Comparison of ENCODE assay signal across 9 mouse cellular contexts in the genomic region with DNA sequence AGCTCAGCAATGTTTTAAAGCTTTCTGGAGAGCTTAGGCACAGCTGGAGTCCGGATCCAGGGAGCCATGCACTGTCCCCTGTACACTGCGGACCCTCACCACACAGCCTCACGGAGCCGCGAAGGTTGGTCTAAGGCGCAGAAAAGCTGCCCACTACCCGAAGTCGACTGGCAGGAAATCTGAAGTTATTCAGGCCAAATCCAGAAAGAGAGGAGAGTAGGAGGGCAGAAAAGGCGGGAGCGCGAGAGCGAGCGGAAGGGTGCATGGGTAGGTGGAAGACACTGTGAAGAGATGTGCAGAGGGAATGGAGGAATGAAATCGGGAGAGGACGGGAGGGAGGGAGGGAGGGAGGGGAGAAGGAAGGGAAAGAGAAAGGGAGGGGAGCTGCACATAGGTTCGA. TPM values are rescaled to one million over a fixed set of nuclear protein-coding genes. Genes with fewer than 3 reads are reported as not detected.
A peak's percentile ranks its signal among the peaks of the same experiment; 100 is the strongest.
DNase-seq lines count a peak whose midpoint lies in the region; ATAC-seq and TF ChIP-seq lines count a peak whose summit lies in the region.
"Had no signal": no experiment of that assay in that cellular context is flagged by ENCODE, and none has a peak within 500 bp of the region (broad histone marks: within the 10 kb centered on the region; RNA-seq: fewer than 3 reads in every experiment).

No protein-coding gene starts in this region.

- no peak for DNase-seq in kidney, postnatal 0 days (ENCODE audit: low spot score)
- DNase-seq in kidney, adult 9 months = no peak
- peak; percentile 20 to 29 for DNase-seq in right cerebral cortex, postnatal 36 days (ENCODE audit: low spot score in 2 of 2)
- no peak for DNase-seq in layer of hippocampus, adult 9-11 months
- DNase-seq in spleen, postnatal 36 days (ENCODE audit: low spot score in 2 of 2) = no peak

- TF ChIP-seq POLR2A in bone marrow macrophage, adult 2 months (IDR thresholded peaks at IDR 0.05; ENCODE audit: borderline replicate concordance, low read depth, low read length) = no peak

- 0 out of 2 replicates have a peak, but pooled peaks have one; percentile 16 for ATAC-seq in kidney, postnatal 0 days (replicated peaks; ENCODE audit: low FRiP score, low read depth)
- ATAC-seq in forebrain, embryonic 16.5 days = peak; percentile 70
- ATAC-seq in limb, embryonic 15.5 days (ENCODE audit: insufficient number of reproducible peaks, low FRiP score, low TSS enrichment, low read depth) = peak; percentile 20; the same call in 1 of the 2 replicates

- no peak overlapping the region for H3K27ac ChIP-seq in kidney, postnatal 0 days
- H3K27ac ChIP-seq in bone marrow macrophage, adult 2 months (ENCODE audit: insufficient read depth, low read depth, low read length) = no peak overlapping the region
- H3K27ac ChIP-seq in forebrain, embryonic 16.5 days (ENCODE audit: low read length) = no peak overlapping the region; the same call in 1 of the 2 replicates
- H3K27ac ChIP-seq in limb, embryonic 15.5 days = peak overlapping the region; percentile 81
- H3K27ac ChIP-seq: macrophage had no signal

- peak overlapping the region; percentile 42; the same call in 1 of the 2 replicates for H3K9ac ChIP-seq in kidney, postnatal 0 days (ENCODE audit: low read depth, low read length)
- H3K9ac ChIP-seq in forebrain, embryonic 16.5 days (replicated peaks; ENCODE audit: low read depth, low read length) = peak overlapping the region; percentile 54
- peak overlapping the region; percentile 42; the same call in 1 of the 2 replicates for H3K9ac ChIP-seq in limb, embryonic 15.5 days

- H3K27me3 ChIP-seq in kidney, postnatal 0 days (ENCODE audit: insufficient read depth, low read length) = no peaks in the 10 kb centered on the region; the same call in 1 of the 2 replicates
- H3K27me3 ChIP-seq in forebrain, embryonic 16.5 days (replicated peaks; ENCODE audit: control insufficient read depth, insufficient read depth, low read length) = peaks cover 4% of the 10 kb centered on the region; the same call in 1 of the 2 replicates
- peaks cover 11% of the 10 kb centered on the region; the same call in 1 of the 2 replicates for H3K27me3 ChIP-seq in limb, embryonic 15.5 days

- TF ChIP-seq CTCF in kidney, postnatal 0 days (IDR thresholded peaks at IDR 0.05; ENCODE audit: low read depth) = no peak
- TF ChIP-seq CTCF in bone marrow macrophage, adult 2 months (IDR thresholded peaks at IDR 0.05; ENCODE audit: low read depth, low read length) = no peak

- no peaks in the 10 kb centered on the region for H3K4me1 ChIP-seq in kidney, postnatal 0 days (replicated peaks; ENCODE audit: insufficient read depth, low read length)
- no peaks in the 10 kb centered on the region for H3K4me1 ChIP-seq in bone marrow macrophage, adult 2 months (ENCODE audit: control insufficient read depth, insufficient read depth, low read length)
- H3K4me1 ChIP-seq in forebrain, embryonic 16.5 days (replicated peaks; ENCODE audit: control insufficient read depth, insufficient read depth, low read length) = 0 out of 2 replicates have a peak, but pooled peaks cover 6% of the 10 kb centered on the region
- peaks cover 15% of the 10 kb centered on the region for H3K4me1 ChIP-seq in limb, embryonic 15.5 days

- no peaks in the 10 kb centered on the region for H3K36me3 ChIP-seq in kidney, postnatal 0 days (ENCODE audit: insufficient read depth, low read length)
- H3K36me3 ChIP-seq in forebrain, embryonic 16.5 days (ENCODE audit: control insufficient read depth, insufficient read depth) = no peaks in the 10 kb centered on the region
- no peaks in the 10 kb centered on the region for H3K36me3 ChIP-seq in limb, embryonic 15.5 days

- peak overlapping the region; percentile 33 for H3K4me3 ChIP-seq in kidney, postnatal 0 days (replicated peaks; ENCODE audit: low read depth, low read length)
- H3K4me3 ChIP-seq in bone marrow macrophage, adult 2 months (ENCODE audit: insufficient read depth, low read length) = peak overlapping the region; percentile 39
- H3K4me3 ChIP-seq in forebrain, embryonic 16.5 days (replicated peaks; ENCODE audit: low read length) = peak overlapping the region; percentile 42
- peak overlapping the region; percentile 44 for H3K4me3 ChIP-seq in limb, embryonic 15.5 days

- no peaks in the 10 kb centered on the region for H3K9me3 ChIP-seq in kidney, postnatal 0 days (replicated peaks; ENCODE audit: low read length)
- no peaks in the 10 kb centered on the region for H3K9me3 ChIP-seq in forebrain, embryonic 16.5 days (ENCODE audit: control insufficient read depth, low read length)
- no peaks in the 10 kb centered on the region for H3K9me3 ChIP-seq in limb, embryonic 15.5 days

- WGBS in kidney, postnatal 0 days = 2% methylated on average over 16 of the region's 16 CpGs
- WGBS in forebrain, embryonic 16.5 days = 1% methylated on average over 16 of the region's 16 CpGs
- WGBS in limb, embryonic 15.5 days = 2% methylated on average over 16 of the region's 16 CpGs

- peak overlapping the region; percentile 70 for H3K4me2 ChIP-seq in kidney, postnatal 0 days (ENCODE audit: low read length)
- peak overlapping the region; percentile 71 for H3K4me2 ChIP-seq in forebrain, embryonic 16.5 days (ENCODE audit: low read length)
- peak overlapping the region; percentile 77 for H3K4me2 ChIP-seq in limb, embryonic 15.5 days

RNA-seq across cellular contexts. Expression of gene Kdm8, which starts 51.2 kb away (rescaled TPM):
- 7.7 and 8.1 TPM in 2 replicates for polyA plus RNA-seq in kidney, postnatal 0 days (2015; fragmentation: Nextera tagmentation; extraction: Ambion mirVana)
- polyA plus RNA-seq in bone marrow macrophage, adult 2 months (2012; ENCODE audit: insufficient read depth, insufficient read length, missing spikeins) = 2.1 and 2.8 TPM in 2 replicates
- polyA plus RNA-seq in forebrain, embryonic 16.5 days (2015; fragmentation: Nextera tagmentation; extraction: Ambion mirVana) = 4.5 and 4.8 TPM in 2 replicates
- polyA plus RNA-seq in limb, embryonic 15.5 days (2015; fragmentation: Nextera tagmentation; extraction: Ambion mirVana) = 9.0 and 9.1 TPM in 2 replicates

Comparison
In these comparisons a context has a peak if more than half of its experiments do, and no peak if none do; other contexts are left out.
1. ATAC-seq: peak in every context shown above with its lines; median percentile 70 in forebrain, embryonic 16.5 days; 20 in limb, embryonic 15.5 days; 16 in kidney, postnatal 0 days.
2. DNase-seq: peak in right cerebral cortex, postnatal 36 days (2 of 2); none in kidney, postnatal 0 days (single experiment), kidney, adult 9 months (single experiment), layer of hippocampus, adult 9-11 months (single experiment) and spleen, postnatal 36 days (0 of 2).
3. Peak in every context shown above with its lines, with median percentiles within 50 percentile points of each other: H3K4me2 ChIP-seq, H3K4me3 ChIP-seq and H3K9ac ChIP-seq.